Mouse (Mus musculus) cerebellum, adult 2 months (tissue): ENCODE measurements around the gene Scamp3. TPM values are rescaled to one million over a fixed set of nuclear protein-coding genes. Genes with fewer than 3 reads are reported as not detected.
"Not testable (repeated sequence)": the region's sequence is repeated elsewhere in the genome, so short reads cannot be mapped to it uniquely, and the experiment has no call there.

Experiments
- DNase-seq, 2 experiments: peaks; one replicate each; pipeline ENCODE4 v3.0.0; 2021
- H3K27ac ChIP-seq: fragments of 200-500 bp; 2 replicates; pipeline ENCODE4 v1.5.1; 2012; ENCODE audit warnings: low read length, control low read depth, inconsistent platforms; ENCODE audit not compliant: insufficient read depth
- H3K27me3 ChIP-seq: fragments of 200-500 bp; 2 replicates; pipeline ENCODE4 v1.6.1; 2012; ENCODE audit warnings: inconsistent platforms, mild to moderate bottlenecking, low read length, moderate library complexity; ENCODE audit not compliant: control insufficient read depth, insufficient read depth
- H3K4me1 ChIP-seq: fragments of 200-500 bp; 2 replicates; pipeline ENCODE4 v1.6.1; 2011; ENCODE audit warnings: low read length; ENCODE audit not compliant: control insufficient read depth, insufficient read depth
- H3K4me3 ChIP-seq: fragments of 200-500 bp; replicated peaks from 2 replicates; pipeline ENCODE3; 2011; ENCODE audit warnings: mild to moderate bottlenecking, low read depth, low read length, control low read depth; ENCODE audit not compliant: insufficient read depth
- CTCF ChIP-seq: fragments of 200-500 bp; IDR thresholded peaks from 2 replicates; pipeline ENCODE4 v1.5.1; 2011; ENCODE audit warnings: low read depth, mild to moderate bottlenecking, control low read depth, low read length, moderate library complexity, borderline replicate concordance; ENCODE audit not compliant: insufficient read depth
- POLR2A ChIP-seq: fragments of 200-500 bp; IDR thresholded peaks from 2 replicates; pipeline ENCODE4 v1.6.1; 2011; ENCODE audit warnings: low read length, control low read depth, borderline replicate concordance; ENCODE audit not compliant: insufficient read depth
- WGBS: fragments of 180-500 bp; shearing (Covaris S2); methylation state at CpG from one replicate; pipeline ENCODE4 v1.1.7; 2018; 5-methylcytosine and 5-hydroxymethylcytosine counted together
- polyA plus RNA-seq: library from polyadenylated mRNA; depleted of rRNA; stranded (reverse); fragments of >200 nt; gene quantifications from 2 replicates; pipeline ENCODE4 v1.2.3, GENCODE M21; 2012

The Scamp3 gene
- polyA plus RNA-seq, 1 experiment, result 121 TPM

DNA sequence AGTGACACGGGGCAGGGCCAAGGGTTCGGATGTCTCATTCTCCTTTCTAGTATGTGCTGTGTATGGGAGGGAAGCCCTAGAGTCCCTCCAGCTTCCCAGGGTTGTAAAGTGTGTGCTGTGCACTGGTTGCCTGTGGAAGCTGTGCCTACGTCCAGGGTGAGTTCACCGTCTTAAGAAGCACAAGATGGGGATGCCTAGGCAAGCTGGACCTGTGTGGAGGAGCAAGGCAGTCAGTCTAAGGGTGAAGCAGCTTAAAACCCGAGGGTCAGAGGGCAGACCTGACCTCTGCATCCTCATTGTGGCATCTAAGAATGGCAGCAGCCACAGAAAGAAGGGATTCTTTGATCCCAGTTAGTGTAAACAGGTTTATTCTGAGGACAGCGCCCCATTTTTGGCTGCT lies 31.5 kb downstream of the Scamp3 start:
- WGBS, result 87% methylated on average over 6 of the region's 6 CpGs
- Histone ChIP-seq H3K4me1 (no peaks in the 10 kb centered on the region; the same call in 1 of the 2 replicates), H3K27ac (no peak overlapping the region), H3K4me3 (no peak overlapping the region), H3K27me3 (no peaks in the 10 kb centered on the region)
- DNase-seq, result no peak
- TF ChIP-seq POLR2A (no peak), CTCF (no peak)

DNA sequence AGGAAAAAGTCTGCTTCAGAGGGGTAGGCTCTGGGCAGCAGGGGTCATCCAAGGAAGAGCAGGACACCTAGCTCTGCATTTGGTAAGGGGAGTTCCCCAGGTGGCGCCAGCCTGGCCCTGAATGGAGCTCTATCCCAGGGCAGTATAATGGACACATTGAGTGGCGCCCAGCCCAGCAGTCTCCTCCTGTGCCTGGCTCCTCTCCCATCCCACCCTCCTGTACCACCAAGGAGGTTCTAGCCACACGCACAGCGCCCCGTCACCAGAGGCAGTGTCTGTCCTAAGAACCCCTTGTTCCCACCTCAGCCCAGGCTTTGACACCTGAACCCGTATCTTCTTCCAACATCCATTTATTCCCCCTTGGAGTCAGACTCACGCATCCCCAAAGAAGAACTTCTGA lies 32.5 kb downstream of the Scamp3 start:
- no peak for DNase-seq
- H3K4me3 ChIP-seq, result no peak overlapping the region
- no peaks in the 10 kb centered on the region for H3K27me3 ChIP-seq
- TF ChIP-seq CTCF (no peak), POLR2A (no peak)
- WGBS, result 73% methylated on average over 7 of the region's 7 CpGs
- H3K4me1 ChIP-seq, result no peaks in the 10 kb centered on the region
- no peak overlapping the region for H3K27ac ChIP-seq

DNA sequence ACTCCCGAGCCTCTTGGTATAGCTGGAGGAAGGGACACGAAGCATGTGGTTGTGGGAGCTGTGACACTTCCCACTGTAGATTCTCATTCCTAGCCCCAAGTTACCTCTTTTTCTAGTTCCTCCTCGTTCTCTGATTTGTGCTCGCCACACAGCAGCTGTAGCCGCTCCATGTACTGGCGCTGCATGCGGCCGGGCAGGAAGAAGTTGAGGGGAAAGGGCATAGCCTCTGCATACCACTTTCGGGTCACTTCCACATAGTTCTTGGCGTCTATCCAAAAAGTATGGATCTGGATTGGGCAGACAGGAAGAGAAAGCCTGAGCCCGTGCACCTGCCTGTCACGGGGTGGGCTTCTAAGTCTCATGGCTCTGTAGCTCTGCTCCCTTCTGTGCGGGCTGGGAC lies 32.9 kb downstream of the Scamp3 start:
- TF ChIP-seq POLR2A, result no peak
- TF ChIP-seq CTCF, result no peak
- Histone ChIP-seq H3K4me3 (no peak overlapping the region), H3K27me3 (no peaks in the 10 kb centered on the region), H3K27ac (no peak overlapping the region), H3K4me1 (no peaks in the 10 kb centered on the region)
- DNase-seq, result no peak
- WGBS, result 68% methylated on average over 13 of the region's 13 CpGs

DNA sequence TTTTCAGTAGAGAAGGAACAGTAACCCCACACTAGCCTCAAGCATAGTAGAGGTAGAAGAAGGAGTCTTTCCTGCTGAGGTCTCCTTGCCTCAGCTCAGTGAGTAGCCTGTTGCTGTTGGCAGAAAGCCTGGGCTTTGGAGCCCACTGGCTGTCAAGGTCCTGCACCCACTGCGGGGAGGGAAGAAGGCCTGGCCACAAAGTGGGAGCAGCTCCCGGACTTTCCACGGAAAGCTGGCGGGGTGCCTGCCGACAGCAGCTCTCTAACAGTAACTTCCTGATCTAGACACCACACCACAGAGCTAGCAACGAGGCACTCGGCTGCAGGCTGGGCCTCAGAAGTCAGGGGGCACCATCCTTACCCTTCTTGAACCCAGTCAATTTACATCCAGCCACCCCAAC lies 33.5 kb downstream of the Scamp3 start:
- Histone ChIP-seq H3K4me1 (0 out of 2 replicates have a peak, but pooled peaks cover 2% of the 10 kb centered on the region), H3K27me3 (no peaks in the 10 kb centered on the region), H3K27ac (no peak overlapping the region), H3K4me3 (no peak overlapping the region)
- DNase-seq, result no peak
- TF ChIP-seq CTCF (no peak), POLR2A (no peak)
- 25% methylated on average over 7 of the region's 7 CpGs for WGBS

DNA sequence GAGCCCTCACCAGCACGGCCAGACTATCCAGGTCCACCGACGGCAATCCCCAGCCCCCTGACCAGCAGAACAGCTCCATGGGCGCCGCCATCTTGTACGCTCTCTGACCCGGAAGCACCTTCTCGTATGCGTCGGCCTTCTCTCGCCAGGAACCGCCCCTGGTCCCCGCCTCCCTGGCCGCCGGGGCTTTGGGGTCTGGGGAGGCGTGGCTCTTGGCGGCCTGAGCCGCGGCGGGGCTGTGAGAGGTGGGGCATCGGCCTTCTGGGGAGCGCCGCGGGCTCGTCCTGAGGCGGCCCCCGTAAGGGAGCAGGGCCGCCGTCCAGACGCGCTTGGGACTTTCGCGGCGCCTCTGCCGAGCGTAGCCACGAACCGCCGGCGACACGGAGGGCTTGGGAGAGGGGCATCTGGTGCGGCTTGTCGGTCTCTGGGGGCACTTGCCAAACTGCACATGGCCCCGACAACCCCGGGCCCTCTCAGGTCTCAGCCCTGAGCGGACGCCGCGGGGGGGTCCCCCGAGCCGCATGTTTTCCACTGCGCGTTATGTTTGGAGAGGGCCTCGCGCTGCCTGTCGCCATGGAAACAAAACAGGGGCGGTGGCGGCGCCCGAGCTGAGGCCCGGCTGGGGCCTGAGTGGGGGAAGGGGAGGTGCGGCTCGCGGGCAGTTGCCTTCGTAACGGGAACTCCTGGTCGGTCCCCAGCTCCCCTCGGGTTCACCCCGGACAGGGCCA lies 36.7 kb downstream of the Scamp3 start:
- TF ChIP-seq CTCF, result no peak
- peak; percentile 63; the same call in 1 of the 2 replicates for TF ChIP-seq POLR2A
- WGBS, result under 1% methylated on average over 69 of the region's 69 CpGs
- Histone ChIP-seq H3K27ac (no peak overlapping the region), H3K4me1 (0 out of 2 replicates have a peak, but pooled peaks cover 2% of the 10 kb centered on the region), H3K4me3 (peak overlapping the region; percentile 67), H3K27me3 (no peaks in the 10 kb centered on the region)
- DNase-seq, result peak; percentile 88 to 89

DNA sequence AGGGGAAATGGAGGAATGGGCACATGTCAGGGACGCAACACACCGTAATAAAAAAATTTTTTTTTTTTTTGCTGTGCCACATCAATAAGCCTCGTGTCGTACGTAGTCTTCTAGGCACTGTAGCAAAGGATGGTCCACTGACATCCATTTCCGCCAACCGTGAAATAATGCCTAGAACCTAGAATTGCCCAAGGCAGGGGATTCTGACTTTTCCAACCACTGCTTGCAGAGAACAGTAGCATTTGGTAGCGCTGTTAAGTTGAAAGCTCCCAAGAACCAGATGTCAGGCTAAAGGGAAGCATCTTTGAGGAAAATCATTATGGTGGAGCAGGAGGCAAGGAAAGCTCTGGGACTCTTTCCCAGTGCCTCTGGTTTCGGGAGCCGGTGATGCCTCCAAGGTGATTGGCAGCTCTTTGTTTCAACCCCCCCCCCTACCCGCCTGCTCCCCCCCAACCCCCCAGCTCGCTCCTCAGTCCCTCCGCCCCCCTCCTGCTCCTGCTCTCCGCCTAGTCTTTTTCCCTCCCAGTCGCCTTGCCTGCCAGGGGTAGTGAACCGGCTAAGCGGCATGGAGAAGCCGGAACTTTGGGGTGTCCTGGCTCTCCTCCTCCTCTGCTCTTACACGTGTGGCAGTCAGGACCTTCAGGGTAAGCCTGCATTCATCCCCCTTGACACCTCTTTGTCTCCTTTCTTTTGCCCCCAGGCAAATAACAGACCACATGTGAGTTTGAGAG lies 37.6 kb downstream of the Scamp3 start, which contains the start of gene Thbs3:
TSS of gene Thbs3 (plus strand) at position 500 of the 731 bp plus-strand sequence.
- whole genome bisulfite sequencing, result 4% methylated on average over 19 of the region's 19 CpGs
- Histone ChIP-seq H3K27me3 (no peaks in the 10 kb centered on the region), H3K27ac (no peak within 1 kb of the TSS), H3K4me1 (0 out of 2 replicates have a peak, but pooled peaks cover 2% of the 10 kb centered on the region), H3K4me3 (peak within 1 kb of the TSS; percentile 67)
- TF ChIP-seq CTCF (no peak), POLR2A (no peak)
- no peak for DNase-seq

DNA sequence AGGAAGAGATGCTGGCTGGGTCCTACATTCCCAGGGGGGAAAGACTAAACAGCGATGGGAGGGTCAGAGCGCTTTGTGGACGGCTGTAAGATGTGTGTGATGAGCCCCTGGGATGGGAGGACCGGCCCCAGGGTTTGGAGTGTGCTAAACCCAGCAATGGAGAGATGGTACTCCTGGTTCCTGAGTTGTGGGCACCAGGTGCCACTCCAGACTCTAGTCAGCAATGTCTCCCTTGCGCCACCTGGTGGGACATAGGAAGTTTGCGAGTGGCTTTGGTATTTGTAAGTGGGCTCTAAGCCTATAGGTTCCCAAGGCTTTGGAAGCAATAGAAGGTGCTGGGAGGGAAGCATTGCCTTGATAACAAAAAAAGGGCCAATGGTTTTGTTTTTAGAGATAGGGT lies 38.6 kb downstream of the Scamp3 start:
- Histone ChIP-seq H3K4me1 (0 out of 2 replicates have a peak, but pooled peaks cover 2% of the 10 kb centered on the region), H3K4me3 (no peak overlapping the region), H3K27me3 (no peaks in the 10 kb centered on the region), H3K27ac (no peak overlapping the region)
- DNase-seq, result peak; percentile 80 to 86
- WGBS, result 0% methylated on average over 6 of the region's 6 CpGs
- no peak for TF ChIP-seq POLR2A
- peak; percentile 92 for TF ChIP-seq CTCF

DNA sequence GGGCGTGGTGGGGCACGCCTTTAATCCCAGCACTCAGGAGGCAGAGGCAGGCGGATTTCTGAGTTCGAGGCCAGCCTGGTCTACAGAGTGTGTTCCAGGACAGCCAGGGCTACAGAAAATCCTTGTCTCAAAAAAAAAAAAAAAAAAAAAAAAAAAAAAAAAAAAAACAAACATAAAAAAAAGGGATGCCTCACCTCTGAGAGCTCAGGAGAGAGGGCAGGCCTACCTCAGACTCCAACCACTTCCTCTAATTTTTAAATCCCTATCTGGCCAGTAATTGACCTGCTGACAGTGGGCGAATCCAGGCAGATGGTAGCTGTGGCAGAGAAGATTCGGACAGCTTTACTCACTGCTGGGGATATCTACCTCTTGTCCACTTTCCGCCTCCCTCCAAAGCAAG lies 39.1 kb downstream of the Scamp3 start:
- H3K4me1 ChIP-seq, H3K4me3 ChIP-seq, DNase-seq, H3K27me3 ChIP-seq, H3K27ac ChIP-seq: not testable (repeated sequence)
- WGBS, result 65% methylated on average over 7 of the region's 7 CpGs

DNA sequence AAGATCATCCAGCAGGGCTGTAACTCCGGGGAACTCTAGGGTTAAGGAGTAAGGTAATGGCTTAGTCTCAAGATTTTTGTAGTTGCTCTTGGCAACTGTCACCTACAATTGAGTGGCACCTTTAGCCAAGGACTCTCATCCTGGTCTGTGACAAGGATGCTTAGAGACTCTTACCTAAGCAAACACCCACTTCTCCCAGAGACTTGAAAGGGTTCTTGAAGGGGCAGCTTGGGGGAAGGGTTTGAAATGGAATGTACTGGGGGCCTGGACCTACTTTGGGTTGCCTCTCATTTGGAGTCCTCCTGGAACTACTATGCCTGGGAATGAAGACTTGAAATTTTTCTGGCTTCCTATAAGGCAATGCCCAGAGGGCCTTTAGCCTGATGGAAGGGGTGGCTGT lies 41.0 kb downstream of the Scamp3 start:
- 0 out of 2 replicates have a peak, but pooled peaks cover 2% of the 10 kb centered on the region for H3K4me1 ChIP-seq
- no peak overlapping the region for H3K27ac ChIP-seq
- H3K4me3 ChIP-seq, result no peak overlapping the region
- 63% methylated on average over 1 of the region's 1 CpGs for WGBS
- no peak for DNase-seq
- no peak for TF ChIP-seq POLR2A
- H3K27me3 ChIP-seq, result no peaks in the 10 kb centered on the region
